Mouse (Mus musculus) CH12.LX (cell line): Measurements from ENCODE around the gene Edem3. TPM values are rescaled to one million over a fixed set of nuclear protein-coding genes. Genes with fewer than 3 reads are reported as not detected.
"Not testable (repeated sequence)": the region's sequence is repeated elsewhere in the genome, so short reads cannot be mapped to it uniquely, and the experiment has no call there.

ENCODE experiments used
- DNase-seq: peaks from one replicate; pipeline ENCODE4 v3.0.0-alpha.2; 2013; ENCODE audit errors: extremely low read depth
- H3K27ac ChIP-seq: 2 replicates; pipeline ENCODE4 v1.5.1; 2012; ENCODE audit warnings: low read depth, mild to moderate bottlenecking, control low read depth, moderate library complexity; ENCODE audit not compliant: insufficient read depth
- H3K27me3 ChIP-seq: replicated peaks from 2 replicates; pipeline ENCODE3; 2012; ENCODE audit warnings: inconsistent platforms
- H3K36me3 ChIP-seq, 2 experiments: replicated peaks in 1 of 2; 2 replicates each; pipeline versions ENCODE3 to v1.6.1; 2012; ENCODE audit warnings: inconsistent platforms in 1 of 2, low read length in 1 of 2, mild to moderate bottlenecking in 1 of 2, mixed read lengths in 1 of 2, moderate library complexity in 1 of 2; ENCODE audit not compliant: control insufficient read depth in 1 of 2, insufficient read depth in 1 of 2
- H3K4me1 ChIP-seq, 2 experiments: 2 replicates each; pipeline ENCODE4 v1.6.1; 2012; ENCODE audit warnings: inconsistent platforms in 1 of 2, moderate library complexity in 1 of 2; ENCODE audit not compliant: insufficient read depth in 2 of 2, control insufficient read depth in 1 of 2
- H3K4me2 ChIP-seq: 2 replicates; pipeline ENCODE4 v1.6.1; 2012; ENCODE audit warnings: low read depth, mild to moderate bottlenecking, control low read depth; ENCODE audit not compliant: poor library complexity, insufficient read depth, severe bottlenecking
- H3K4me3 ChIP-seq, 3 experiments: fragments of 150-350 bp in 1 of 3; sonication (generic) in 1 of 3; replicated peaks in 1 of 3; 2 replicates each; pipeline versions ENCODE3 to v1.5.1; 2011 to 2012; ENCODE audit warnings: low read depth in 2 of 3, low read length in 2 of 3, mild to moderate bottlenecking in 2 of 3, moderate library complexity in 2 of 3, control low read depth in 1 of 3, improper control_type of control experiment in 1 of 3, inconsistent platforms in 1 of 3, mixed read lengths in 1 of 3; ENCODE audit not compliant: poor library complexity in 1 of 3
- H3K79me2 ChIP-seq: replicated peaks from 2 replicates; pipeline ENCODE4 v1.6.1; 2012; ENCODE audit warnings: mild to moderate bottlenecking, moderate library complexity; ENCODE audit not compliant: control insufficient read depth, poor library complexity, insufficient read depth, severe bottlenecking; ENCODE audit errors: extremely low read depth
- H3K9ac ChIP-seq: 2 replicates; pipeline ENCODE4 v1.6.1; 2012; ENCODE audit warnings: low read depth, mild to moderate bottlenecking, control low read depth, moderate library complexity; ENCODE audit not compliant: insufficient read depth
- H3K9me3 ChIP-seq: replicated peaks from 2 replicates; pipeline ENCODE3; 2012; ENCODE audit warnings: low read length, inconsistent platforms, mixed read lengths
- BHLHE40 ChIP-seq: IDR thresholded peaks from 2 replicates; pipeline ENCODE4 v1.6.1; 2011; ENCODE audit warnings: mild to moderate bottlenecking, low read depth, low read length, improper control_type of control experiment
- CTCF ChIP-seq, 2 experiments: IDR thresholded peaks in 1 of 2; conservative IDR thresholded peaks in 1 of 2; 2 replicates each; pipeline ENCODE4 v1.5.1; 2011 to 2012; ENCODE audit warnings: low read depth in 2 of 2, low read length in 2 of 2, improper control_type of control experiment in 1 of 2, inconsistent platforms in 1 of 2, mild to moderate bottlenecking in 1 of 2, moderate library complexity in 1 of 2
- ELF1 ChIP-seq: IDR thresholded peaks from 2 replicates; pipeline ENCODE4 v1.6.1; 2014; ENCODE audit warnings: low read depth, mild to moderate bottlenecking, inconsistent platforms, low read length, improper control_type of control experiment
- ETS1 ChIP-seq: conservative IDR thresholded peaks from 2 replicates; pipeline ENCODE4 v1.6.1; 2012; ENCODE audit warnings: low read depth, mild to moderate bottlenecking, inconsistent platforms, low read length, improper control_type of control experiment, moderate library complexity
- HCFC1 ChIP-seq: IDR thresholded peaks from 2 replicates; pipeline ENCODE4 v1.6.1; 2012; ENCODE audit warnings: low read depth, mild to moderate bottlenecking, inconsistent platforms, low read length, improper control_type of control experiment
- MAX ChIP-seq: IDR thresholded peaks from 2 replicates; pipeline ENCODE4 v1.6.1; 2011; ENCODE audit warnings: low read length, improper control_type of control experiment
- NELFE ChIP-seq: IDR thresholded peaks from 2 replicates; pipeline ENCODE4 v1.6.1; 2011; ENCODE audit warnings: low read depth, low read length, improper control_type of control experiment
- POLR2AphosphoS2 ChIP-seq: IDR thresholded peaks from 2 replicates; pipeline ENCODE4 v1.6.1; 2011; ENCODE audit warnings: low read depth, low read length, improper control_type of control experiment
- RAD21 ChIP-seq: IDR thresholded peaks from 2 replicates; pipeline ENCODE4 v1.6.1; 2011; ENCODE audit warnings: low read depth, mild to moderate bottlenecking, low read length, improper control_type of control experiment, moderate library complexity
- SIN3A ChIP-seq: IDR thresholded peaks from 2 replicates; pipeline ENCODE4 v1.6.1; 2012; ENCODE audit warnings: low read length, improper control_type of control experiment, inconsistent platforms
- TCF12 ChIP-seq: IDR thresholded peaks from 2 replicates; pipeline ENCODE4 v1.6.1; 2014; ENCODE audit warnings: low read depth, mild to moderate bottlenecking, inconsistent platforms, low read length, improper control_type of control experiment
- USF1 ChIP-seq: IDR thresholded peaks from 2 replicates; pipeline ENCODE4 v1.6.1; 2014; ENCODE audit warnings: low read depth, mild to moderate bottlenecking, inconsistent platforms, low read length, improper control_type of control experiment
- dilution Hi-C: fragments of 300-500 bp; cut with MboI; formaldehyde crosslinking; loops from 2 replicates; pipeline ENCODE4 v1.14.3; 2020; ENCODE audit warnings: low sequenced_read_pairs; ENCODE audit not compliant: extremely low pct_unique_long_range_greater_than_20kb, extremely low pct_ligation_motif_present
- in situ Hi-C: fragments of 300-500 bp; cut with MboI; formaldehyde crosslinking; loops from 3 replicates; pipeline ENCODE4 v1.14.3; 2019; ENCODE audit warnings: low sequenced_read_pairs, low pct_ligation_motif_present, low pct_unique_long_range_greater_than_20kb, mixed read lengths
- polyA plus RNA-seq: library from polyadenylated mRNA; unstranded; fragments of >175 nt; gene quantifications from 2 replicates; pipeline ENCODE4 v1.2.1, GENCODE M21; 2012; ENCODE audit warnings: low read depth; ENCODE audit not compliant: insufficient read length
- total RNA-seq, 2 experiments: library from RNA; depleted of rRNA; stranded (reverse); fragments of 300-350 nt in 1 of 2; fragments of >200 nt in 1 of 2; gene quantifications; 2 replicates each; pipeline ENCODE4 v1.2.3; 2012 to 2014

The Edem3 gene
- total and polyA plus RNA-seq, 3 experiments = 9.8 to 15.8 (median 10.6) TPM

DNA sequence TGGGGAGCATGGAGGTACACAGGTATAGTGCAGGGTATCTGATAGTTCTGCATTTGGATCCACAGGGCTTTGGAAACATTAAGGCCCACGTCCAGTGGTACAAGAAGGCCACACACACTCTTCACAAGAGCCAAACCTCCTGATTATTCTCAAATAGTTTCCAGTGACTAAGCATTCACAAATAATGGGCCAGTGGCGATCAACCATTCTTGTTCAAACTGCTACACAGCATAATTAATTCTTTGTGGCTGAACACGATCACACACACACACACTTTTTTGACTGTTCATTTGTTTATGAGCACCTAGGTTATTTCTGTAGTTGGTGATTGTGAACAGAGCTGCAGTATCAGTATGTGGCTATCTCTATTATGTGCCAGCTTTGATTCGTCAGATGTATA is 34.0 kb downstream of the Edem3 start:
- Histone ChIP-seq H3K4me2 (no peak overlapping the region), H3K4me3 (no peak overlapping the region), H3K9me3 (no peaks in the 10 kb centered on the region), H3K9ac (no peak overlapping the region), H3K27me3 (no peaks in the 10 kb centered on the region), H3K4me1 (no peaks in the 10 kb centered on the region), H3K79me2 (no peaks in the 10 kb centered on the region), H3K27ac (no peak overlapping the region), H3K36me3 (peaks cover 26 to 65% of the 10 kb centered on the region in 2 experiments)
- dilution Hi-C loops = no loop called here
- TF ChIP-seq MAX (no peak), USF1 (no peak), POLR2AphosphoS2 (no peak), NELFE (no peak), CTCF (conservative IDR thresholded peaks at IDR 0.05 in 1 of 2, IDR thresholded peaks at IDR 0.05 in 1 of 2; ENCODE audit: low read depth in 2 of 2, low read length in 2 of 2) (no peak), ELF1 (no peak), RAD21 (no peak), HCFC1 (no peak), BHLHE40 (no peak)
- no peak for DNase-seq
- in situ Hi-C loops = no loop called here

DNA sequence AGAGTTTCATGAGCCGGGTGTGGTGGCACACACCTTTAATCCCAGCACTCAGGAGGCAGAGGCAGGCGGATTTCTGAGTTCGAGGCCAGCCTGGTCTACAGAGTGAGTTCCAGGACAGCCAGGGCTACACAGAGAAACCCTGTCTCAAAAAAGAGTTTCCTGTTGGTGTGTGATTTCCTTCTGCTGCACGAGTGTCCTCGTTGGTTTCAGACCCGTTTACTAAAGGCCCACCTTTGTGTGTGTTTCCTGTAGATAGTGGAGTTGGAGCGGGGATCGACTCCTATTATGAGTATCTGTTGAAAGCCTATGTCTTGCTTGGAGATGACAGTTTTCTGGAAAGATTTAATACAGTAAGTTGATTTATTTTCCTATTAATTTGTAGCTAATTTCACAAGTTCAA is 36.9 kb downstream of the Edem3 start:
- H3K27me3 ChIP-seq, H3K9me3 ChIP-seq, DNase-seq, H3K4me2 ChIP-seq, H3K4me1 ChIP-seq, H3K79me2 ChIP-seq, H3K9ac ChIP-seq, in situ Hi-C loops, H3K27ac ChIP-seq, dilution Hi-C loops, H3K4me3 ChIP-seq: not testable (repeated sequence)
- H3K36me3 ChIP-seq = peaks cover 29 to 71% of the 10 kb centered on the region in 2 experiments

DNA sequence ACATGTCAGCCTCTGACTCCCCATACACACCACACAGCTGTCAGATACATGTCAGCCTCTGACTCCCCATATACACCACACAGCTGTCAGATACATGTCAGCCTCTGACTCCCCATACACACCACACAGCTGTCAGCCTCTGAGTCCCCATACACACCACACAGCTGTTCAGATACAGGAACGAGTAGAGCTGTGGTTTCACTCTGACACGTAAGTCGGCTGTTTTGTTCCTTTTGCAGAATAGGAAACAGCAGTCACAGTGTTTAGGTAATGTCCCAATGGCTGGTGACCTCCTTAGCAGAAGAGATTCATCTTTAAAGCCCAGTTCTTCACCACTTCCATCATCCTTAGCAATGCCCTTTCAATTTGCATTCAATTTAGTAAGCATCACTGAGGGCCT is 47.6 kb downstream of the Edem3 start:
- H3K4me3 ChIP-seq, H3K9me3 ChIP-seq, H3K27ac ChIP-seq, H3K4me2 ChIP-seq, H3K4me1 ChIP-seq, H3K9ac ChIP-seq, H3K27me3 ChIP-seq, dilution Hi-C loops, H3K79me2 ChIP-seq: not testable (repeated sequence)
- peaks cover 49 to 54% of the 10 kb centered on the region in 2 experiments for H3K36me3 ChIP-seq
- peak; percentile 68 for DNase-seq
- in situ Hi-C loops = loop anchor here (25.0 kb wide), 1 partner anchor 560 kb away; no protein-coding TSS in a partner anchor
- TF ChIP-seq TCF12 = peak; percentile 58; the same call in 1 of the 2 replicates
- peak; percentile 79; the same call in 1 of the 2 replicates for TF ChIP-seq SIN3A
- peak; percentile 89 for TF ChIP-seq ETS1
- TF ChIP-seq, all 38 proteins: peak for 3; not testable (repeated sequence) for 35
